Mouse (Mus musculus): Measurements from ENCODE around the gene Tnfsf13.

GRCm38 (mm10) chr11:69697396-69697795, 11.8 kb upstream of the Tnfsf13 start:
- TF ChIP-seq CTCF (IDR thresholded peaks at IDR 0.05; ENCODE audit: control insufficient read depth, insufficient read depth, low read length) (no peak), POLR2A (IDR thresholded peaks at IDR 0.05; ENCODE audit: borderline replicate concordance, control insufficient read depth, low read depth, low read length) (no peak)

Data from bone marrow, adult 2 months (tissue).